Mouse (Mus musculus): Measurements from ENCODE around the gene Tenm2.

DNA sequence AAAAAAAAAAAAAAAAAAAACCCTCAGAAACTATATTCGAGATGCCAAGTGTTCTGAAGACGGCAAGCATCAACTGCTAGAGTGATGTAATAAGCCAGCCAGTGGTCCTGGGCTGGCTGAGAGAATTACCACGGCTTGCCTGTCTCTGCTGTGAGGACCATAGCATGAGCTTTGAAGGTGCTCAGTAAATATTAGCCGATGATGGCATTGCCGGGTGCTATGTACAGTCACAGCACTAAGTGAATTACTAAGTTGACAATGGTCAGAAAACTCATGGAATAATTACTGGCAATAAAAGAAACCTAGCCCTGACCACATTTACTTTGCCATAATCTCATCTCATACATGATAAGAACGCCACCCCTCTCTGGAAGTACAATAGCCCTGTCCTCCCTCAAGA lies 549.5 kb downstream of the Tenm2 start:
- no peak for TF ChIP-seq CTCF (IDR thresholded peaks at IDR 0.05)
- no peak for TF ChIP-seq EP300 (IDR thresholded peaks at IDR 0.05)

All from lung, postnatal 0 days (tissue).